Mouse (Mus musculus): ENCODE data around the gene Psmb8.

Psmb8 gene

DNA sequence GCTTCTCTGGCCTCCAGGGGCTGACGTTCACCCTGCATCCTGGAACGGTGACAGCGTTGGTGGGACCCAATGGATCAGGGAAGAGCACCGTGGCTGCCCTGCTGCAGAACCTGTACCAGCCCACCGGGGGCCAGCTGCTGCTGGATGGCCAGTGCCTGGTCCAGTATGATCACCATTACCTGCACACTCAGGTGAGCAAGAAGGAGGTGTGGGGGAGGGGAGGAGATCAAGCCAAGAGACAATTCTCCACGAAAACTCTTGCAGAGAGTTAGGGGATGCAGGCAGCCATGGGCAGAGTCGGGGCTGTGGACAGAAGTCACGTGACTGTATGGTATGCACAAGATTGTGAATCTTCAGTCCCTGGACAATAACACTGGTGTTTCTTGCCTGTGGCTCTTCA, 4.1 kb upstream of the Psmb8 start:
- no peak for DNase-seq (ENCODE audit: low spot score)

DNA sequence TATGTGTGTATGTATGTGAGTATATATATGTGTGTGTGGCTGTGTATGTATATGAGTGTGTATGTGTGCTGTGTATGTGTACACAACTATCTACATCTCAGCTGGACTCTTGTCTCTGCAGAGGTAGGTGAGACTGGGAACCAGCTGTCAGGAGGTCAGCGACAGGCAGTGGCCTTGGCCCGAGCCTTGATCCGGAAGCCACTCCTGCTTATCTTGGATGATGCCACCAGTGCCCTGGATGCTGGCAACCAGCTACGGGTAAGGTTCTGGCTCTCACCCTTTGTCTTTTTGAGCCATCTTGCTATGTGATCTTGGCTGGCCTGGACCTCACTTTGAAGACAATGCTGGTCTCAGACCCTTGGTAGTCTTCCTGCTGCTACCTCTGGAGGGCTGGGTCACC, 2.8 kb upstream of the Psmb8 start:
- no peak for DNase-seq (ENCODE audit: low spot score)

DNA sequence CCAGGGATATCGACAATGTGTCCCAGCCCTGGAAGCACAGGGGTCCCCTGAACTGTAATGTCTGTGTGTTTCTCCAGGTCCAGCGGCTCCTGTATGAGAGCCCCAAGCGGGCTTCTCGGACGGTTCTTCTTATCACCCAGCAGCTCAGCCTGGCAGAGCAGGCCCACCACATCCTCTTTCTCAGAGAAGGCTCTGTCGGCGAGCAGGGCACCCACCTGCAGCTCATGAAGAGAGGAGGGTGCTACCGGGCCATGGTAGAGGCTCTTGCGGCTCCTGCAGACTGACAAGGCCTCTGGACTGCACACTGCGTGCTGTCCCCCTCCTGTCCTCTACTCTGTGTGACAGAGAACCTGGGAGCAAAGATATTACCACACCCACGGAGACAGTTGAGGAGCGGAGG, 1.0 kb upstream of the Psmb8 start:
- no peak for DNase-seq (ENCODE audit: low spot score)

DNA sequence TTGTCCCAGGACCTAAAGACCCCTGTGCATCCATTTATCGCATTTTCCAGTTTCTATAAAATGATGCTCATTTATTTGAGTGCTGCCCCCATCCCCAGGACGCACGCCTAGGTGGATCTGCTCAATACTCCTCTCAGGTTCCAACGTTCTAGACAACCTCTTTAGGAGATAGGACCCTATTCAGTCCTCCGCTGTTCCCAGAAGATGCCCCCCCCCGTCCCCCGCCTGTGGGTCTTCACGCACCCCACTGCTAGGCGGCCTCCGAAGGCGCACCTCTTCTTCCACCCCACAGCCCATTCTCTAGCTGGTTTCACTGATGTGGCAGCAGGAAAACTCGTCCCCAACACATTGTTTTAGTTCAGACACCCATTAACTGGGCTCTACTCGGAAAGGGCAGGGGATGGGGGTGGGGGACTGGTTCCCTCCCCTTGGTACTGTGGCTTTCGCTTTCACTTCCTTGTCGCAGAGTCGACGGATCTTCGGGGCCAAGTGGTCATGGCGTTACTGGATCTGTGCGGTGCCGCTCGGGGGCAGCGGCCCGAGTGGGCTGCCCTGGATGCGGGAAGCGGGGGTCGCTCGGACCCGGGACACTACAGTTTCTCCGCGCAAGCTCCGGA, 491 bp downstream of the Psmb8 start:
- DNase-seq (ENCODE audit: low spot score) = no peak

DNA sequence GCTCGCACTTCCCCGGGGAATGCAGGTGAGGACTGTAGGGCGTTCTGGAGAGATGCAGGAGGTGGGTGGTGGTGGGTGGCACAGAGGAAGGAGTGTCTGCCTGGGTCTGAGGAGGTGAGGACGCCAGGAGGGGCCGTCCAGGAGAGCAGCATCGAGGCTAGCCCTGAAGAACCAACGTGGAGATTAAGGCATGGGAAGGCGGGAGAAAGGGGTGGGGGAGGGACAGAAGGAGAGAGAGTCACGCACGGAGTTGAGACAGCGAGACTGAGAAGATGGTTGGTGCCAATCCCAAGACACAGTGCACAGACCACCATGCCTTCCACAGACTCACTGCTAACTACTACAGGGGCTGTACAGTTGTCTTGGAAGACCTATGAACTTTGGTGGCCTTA, 996 bp downstream of the Psmb8 start:
- DNase-seq (ENCODE audit: low spot score) = no peak

DNA sequence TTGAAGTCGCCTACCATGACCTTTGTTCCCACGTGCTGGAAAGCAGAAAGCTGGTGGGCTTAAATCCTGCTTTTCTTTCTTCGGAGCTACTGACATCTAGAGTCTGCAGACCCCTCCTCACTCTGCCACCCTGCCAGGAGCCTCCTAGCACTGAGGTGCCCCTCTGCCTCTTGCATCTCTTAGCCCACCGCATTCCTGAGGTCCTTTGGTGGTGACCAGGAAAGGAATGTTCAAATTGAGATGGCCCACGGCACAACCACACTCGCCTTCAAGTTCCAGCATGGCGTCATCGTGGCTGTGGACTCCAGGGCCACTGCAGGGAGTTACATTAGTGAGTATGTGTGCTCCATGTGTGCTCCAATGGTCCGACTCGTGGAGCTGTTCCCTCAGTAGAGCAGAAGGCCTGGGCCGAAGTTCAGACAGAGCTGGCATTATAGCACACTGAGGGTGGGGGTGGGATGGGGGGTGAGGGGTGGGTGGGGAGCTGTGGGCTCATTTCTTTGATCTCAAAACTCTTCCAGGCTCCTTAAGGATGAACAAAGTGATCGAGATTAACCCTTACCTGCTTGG, 1.6 kb downstream of the Psmb8 start:
- DNase-seq (ENCODE audit: low spot score) = no peak

DNA sequence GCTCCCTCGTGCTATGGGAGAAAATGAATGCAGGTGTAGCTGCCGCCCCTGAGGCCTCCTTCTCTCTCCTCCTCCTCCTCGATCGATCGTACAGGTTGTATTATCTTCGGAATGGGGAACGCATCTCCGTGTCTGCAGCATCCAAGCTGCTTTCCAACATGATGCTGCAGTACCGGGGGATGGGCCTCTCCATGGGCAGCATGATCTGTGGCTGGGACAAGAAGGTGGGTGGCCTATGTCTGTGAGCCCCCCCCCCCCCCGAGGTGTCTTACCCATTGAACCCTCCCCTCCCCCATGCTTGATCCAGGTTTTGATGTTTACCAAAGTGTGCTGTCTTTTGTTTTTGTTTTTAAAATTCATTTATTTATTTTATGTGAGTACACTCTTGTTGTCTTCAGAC, 2.5 kb downstream of the Psmb8 start:
- DNase-seq (ENCODE audit: low spot score) = no peak

DNA sequence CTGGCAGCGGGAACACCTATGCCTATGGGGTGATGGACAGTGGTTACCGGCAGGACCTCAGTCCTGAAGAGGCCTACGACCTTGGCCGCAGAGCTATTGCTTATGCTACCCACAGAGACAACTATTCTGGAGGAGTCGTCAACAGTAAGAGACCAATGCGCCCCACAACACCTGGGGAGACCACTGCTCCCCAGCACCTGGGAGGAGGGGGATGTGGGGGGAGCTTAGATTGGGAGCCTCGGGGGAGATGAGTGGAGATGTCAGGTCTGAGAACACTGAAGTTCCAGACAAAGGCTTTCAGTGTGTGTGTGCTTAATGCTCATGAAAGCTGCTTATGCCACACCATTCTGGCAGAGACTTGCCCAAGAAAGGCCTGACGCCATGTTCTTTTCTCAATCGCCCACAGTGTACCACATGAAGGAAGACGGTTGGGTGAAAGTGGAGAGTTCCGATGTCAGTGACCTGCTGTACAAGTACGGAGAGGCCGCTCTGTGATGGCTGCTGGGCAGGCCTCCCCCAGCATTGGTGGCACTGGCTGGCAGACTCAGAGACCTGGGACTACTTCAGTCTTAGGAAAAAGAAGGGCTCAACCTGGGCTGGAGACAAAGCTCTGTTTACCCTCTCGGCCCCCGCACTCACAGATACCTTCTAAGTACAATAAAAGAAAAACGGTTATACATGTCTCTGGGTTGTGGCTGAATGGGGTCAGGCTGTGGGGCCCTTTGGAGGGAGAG, 3.4 kb downstream of the Psmb8 start:
- DNase-seq (ENCODE audit: low spot score) = no peak

DNA sequence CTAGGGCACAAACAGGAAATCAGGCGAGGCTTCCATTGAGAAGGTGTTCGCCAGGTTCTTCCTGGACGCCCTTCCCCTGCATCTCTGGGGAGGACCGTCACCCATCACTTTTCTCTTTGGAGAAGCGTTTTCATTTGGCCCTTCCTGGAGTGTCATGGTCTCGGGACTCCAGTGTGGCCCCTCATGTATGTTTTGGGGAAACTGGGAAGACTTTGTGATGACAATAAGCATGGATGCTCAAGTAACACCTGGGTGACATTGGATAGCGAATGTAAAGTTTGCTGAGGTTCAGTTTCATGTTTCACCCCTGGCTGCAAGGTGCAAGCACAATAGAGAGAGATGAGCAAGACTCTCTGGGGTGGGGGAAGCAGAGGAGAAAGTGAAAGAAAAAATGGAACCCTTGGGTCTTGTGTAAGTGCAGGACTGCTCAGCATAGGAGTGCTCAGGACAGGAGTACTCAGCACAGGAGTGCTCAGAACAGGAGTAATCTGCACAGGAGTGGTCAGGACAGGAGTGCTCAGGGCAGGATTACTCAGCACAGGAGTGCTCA, 4.1 kb downstream of the Psmb8 start:
- no peak for DNase-seq (ENCODE audit: low spot score)

DNA sequence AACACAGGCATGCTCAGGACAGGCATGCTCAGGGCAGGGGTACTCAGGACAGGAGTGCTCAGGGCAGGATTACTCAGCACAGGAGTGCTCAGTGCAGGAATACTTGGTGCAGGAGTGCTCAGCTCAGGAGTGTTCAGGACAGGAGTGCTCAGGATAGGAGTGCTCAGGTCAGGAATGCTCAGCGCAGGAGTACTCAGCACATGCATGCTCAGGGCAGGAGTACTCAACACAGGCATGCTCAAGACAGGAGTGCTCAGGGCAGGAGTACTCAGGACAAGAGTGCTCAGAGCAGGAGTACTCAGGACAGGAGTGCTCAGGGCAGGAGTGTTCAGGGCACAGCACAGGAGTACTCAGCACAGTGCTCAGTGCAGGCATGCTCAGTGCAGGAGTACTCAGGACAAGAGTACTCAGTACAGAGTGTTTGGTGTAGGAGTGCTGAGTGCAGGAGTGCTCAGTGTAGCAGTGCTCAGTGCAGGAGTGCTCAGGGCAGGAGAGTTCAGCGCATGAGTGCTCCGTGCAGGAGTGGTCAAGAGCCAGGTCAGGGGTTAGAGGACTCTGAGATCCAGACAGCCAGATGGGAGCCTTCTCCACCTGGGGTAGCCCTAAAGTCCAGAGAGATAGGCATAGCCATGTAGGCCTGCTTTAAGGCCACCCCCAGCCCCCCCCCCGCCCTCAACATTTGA, 5.4 kb downstream of the Psmb8 start:
- DNase-seq (ENCODE audit: low spot score) = no peak

DNA sequence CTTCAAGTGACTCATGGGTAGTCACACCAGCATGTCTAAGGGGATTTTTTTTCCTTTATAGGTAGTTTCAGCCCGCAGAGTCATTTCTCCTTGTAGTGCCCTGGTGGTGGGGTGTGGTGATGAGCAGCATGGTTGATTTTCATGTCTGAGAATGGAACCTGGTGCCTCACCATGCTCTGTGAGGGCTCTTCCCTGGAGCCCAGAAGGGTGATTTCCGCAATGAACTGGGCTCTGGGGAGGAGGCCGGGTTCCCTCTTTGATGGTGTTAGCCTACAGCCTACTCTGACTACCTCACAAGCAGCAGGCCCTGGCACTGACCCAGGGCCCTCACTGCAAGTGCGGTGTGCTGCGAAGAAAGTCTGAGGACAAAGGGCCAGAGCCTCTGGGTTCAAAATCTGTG, 5.9 kb downstream of the Psmb8 start, which contains the start of gene Tap2:
Gene Tap2 (plus strand): TSS at position 84 of the 400 bp plus-strand sequence.
- no peak for DNase-seq (ENCODE audit: low spot score)

DNA sequence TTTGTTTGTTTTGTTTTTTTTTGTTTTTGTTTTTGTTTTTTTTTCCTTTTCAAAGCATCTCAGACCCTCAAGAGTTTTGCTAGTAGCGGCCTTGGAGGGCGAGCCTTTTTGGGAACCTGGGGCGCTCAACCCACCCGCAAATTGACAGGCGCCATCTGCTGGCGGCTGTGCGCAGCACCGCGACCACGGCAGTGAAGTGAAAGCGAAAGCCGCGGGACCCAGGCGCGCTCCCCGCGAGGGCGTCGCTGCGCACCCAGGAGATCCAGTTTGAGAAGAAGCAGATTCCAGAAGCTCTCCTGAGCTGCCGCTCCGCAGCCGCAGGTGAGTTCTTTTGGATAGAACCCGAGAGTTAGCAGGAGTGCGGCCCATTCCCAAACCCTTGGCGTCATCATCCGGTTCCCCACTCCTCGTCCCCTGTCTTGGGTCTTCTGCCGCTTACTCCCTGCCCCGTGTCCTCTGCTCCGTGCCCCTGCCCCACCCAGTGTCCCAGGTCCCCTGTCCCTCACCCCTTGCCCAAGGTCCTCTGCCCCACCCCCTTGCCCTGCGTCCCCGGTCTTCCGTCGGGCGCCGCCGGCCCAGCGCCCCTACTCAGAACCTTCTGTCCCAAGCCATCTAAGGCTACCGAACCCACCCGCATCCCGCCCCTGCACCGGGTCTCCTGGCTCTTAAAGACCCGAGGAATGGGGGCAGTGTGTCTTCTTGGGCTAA, 6.9 kb downstream of the Psmb8 start:
- peak; percentile 68 for DNase-seq (ENCODE audit: low spot score)

DNA sequence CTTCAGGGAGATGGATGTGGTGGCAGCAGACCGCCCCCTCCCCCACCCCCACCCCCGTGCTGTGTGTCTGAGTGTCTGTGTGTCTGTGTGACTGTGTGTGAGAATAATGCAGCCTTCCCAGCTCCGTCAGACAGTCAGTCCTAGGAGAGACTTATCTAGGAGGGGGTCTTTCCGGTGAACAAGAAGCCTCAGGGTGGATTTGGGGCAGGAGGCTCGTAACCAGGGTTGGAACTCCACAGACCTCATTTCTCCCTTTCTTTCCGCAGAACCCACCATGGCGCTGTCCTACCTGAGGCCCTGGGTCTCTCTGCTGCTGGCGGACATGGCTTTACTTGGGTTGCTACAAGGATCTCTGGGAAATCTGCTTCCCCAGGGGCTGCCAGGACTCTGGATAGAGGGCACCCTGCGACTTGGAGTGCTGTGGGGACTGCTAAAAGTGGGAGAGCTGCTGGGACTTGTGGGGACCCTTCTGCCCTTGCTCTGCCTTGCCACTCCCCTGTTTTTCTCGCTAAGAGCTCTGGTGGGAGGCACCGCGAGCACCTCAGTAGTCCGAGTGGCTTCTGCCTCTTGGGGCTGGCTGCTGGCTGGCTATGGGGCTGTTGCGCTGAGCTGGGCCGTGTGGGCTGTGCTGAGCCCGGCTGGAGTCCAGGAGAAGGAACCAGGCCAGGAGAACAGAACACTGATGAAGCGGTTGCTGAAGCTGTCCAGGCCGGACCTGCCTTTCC, 7.7 kb downstream of the Psmb8 start:
- no peak for DNase-seq (ENCODE audit: low spot score)

DNA sequence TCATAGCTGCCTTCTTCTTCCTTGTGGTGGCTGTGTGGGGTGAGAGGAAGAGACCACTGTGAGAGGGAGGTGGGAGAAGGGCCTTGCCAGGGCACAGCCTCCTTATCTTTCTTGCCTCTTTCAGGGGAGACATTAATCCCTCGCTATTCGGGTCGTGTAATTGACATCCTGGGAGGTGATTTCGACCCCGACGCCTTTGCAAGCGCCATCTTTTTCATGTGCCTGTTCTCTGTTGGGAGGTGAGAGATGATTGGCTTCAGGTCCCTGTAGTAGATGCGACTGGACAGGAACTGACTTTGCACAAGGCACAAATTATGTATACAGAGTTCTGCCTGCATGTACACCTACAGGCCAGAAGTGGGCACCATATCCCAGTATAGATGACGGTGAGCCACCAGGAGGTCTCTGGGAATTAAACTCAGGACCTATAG, 8.2 kb downstream of the Psmb8 start:
- DNase-seq (ENCODE audit: low spot score) = no peak

DNA sequence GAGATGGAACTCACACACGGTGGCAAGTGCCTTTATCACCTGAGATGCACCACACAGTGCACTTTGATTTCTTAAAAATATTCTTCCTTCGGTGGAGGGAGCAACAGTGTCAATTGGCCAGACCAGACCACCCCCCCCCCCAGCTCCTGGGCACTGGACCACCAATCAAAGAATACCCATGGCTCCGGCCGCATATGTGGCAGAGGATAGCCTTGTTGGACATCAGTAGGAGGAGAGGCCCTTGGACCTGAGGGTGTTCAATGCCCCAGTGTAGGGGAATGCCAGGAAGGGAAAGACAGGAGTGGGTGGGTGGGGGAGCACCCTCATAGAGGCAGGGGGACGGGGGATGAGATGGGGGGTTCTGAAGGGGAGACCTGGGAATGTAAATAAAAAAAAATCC, 9.2 kb downstream of the Psmb8 start:
- DNase-seq (ENCODE audit: low spot score) = no peak

DNA sequence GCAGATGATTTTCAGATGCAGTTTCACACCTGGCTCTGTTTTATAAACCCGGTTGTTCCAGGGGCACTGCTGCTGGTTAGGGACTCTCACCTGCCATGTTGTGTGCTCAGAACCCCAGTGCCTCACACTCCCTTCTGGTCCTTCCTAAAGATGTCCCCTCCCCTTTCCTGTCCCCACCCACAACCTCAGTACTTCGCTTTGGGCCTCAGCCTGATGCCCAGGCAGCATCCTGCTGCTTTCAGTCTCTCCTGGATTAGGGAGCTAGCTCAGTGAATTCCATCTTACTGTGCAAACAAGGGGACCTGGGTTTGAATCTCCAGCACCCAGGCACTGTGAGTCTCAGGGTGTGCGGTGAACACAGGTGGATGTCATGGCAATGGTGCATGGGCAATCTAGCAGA, 9.9 kb downstream of the Psmb8 start:
- DNase-seq (ENCODE audit: low spot score) = no peak

DNA sequence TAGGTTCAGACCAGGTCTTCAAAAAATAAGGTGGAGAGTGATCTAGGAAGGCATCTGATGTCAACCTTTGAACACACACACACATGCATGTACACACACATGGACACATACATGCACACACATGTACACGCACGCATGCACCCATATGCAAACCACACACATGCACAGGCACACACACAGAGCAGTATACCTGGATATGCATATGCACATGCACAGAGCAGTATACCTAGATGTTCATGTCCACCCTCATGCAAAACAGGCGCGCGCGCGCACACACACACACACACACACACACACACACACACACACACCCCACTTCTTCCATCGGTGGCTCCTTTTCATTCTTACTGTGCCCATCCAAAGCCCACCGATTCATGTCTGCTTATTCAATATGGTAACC, 10.3 kb downstream of the Psmb8 start:
- DNase-seq (ENCODE audit: low spot score) = no peak

DNA sequence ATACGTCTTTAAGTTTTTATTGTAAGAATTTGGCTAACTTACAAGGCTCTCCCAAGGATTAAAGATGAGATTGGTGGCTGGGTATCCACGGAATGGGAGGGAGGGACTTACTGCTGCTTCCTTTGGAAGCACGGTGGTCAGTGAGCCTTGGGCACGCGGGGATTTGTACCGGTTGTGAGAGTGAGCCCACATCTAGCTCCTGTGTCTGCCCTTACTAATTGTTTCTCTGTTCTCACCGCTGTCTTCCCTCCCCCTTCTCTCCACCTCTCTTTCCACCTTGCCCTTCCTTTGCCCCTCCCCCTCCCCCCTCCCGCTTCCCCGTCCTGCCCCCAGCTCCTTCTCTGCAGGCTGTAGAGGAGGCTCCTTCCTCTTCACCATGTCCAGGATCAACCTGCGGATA, 10.9 kb downstream of the Psmb8 start:
- no peak for DNase-seq (ENCODE audit: low spot score)

DNA sequence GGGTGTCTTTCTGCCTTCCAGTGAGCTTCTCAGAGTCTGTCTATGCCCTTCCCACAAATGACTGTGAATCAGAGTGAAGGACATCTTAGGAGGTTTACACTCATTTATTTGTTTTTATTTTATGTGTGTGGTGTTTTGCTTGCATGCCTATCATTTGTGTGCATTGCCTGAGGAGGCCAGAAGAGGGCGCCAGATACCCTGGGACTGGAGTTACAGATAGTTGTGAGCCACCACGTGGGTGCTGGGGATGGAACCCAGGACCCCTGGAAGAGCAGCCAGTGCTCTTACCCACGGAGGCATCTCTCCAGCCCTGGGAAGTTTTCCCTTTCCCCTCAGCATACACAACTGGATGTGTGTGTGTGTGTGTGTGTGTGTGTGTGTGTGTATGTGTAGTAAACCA, 12.2 kb downstream of the Psmb8 start:
- no peak for DNase-seq (ENCODE audit: low spot score)

DNA sequence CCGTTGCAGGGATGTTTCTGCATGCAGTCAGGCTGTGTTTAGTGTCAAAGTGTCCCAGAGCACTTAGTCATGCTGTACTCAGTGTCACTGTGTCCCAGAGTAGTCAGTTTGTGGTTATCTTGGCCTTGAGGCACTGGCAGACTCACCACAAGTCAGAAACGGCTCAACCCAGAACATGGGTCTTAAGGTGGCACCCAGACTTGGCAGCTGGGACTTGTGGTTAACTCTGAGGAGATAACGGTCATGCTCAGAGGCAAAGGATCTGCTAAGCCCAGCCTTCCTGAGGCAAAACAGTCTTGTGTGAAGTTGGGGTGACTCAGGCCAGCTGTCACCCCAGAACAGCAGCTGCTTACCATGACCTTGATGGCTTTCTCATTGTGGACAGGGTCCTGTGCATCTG, 13.1 kb downstream of the Psmb8 start:
- no peak for DNase-seq (ENCODE audit: low spot score)

DNA sequence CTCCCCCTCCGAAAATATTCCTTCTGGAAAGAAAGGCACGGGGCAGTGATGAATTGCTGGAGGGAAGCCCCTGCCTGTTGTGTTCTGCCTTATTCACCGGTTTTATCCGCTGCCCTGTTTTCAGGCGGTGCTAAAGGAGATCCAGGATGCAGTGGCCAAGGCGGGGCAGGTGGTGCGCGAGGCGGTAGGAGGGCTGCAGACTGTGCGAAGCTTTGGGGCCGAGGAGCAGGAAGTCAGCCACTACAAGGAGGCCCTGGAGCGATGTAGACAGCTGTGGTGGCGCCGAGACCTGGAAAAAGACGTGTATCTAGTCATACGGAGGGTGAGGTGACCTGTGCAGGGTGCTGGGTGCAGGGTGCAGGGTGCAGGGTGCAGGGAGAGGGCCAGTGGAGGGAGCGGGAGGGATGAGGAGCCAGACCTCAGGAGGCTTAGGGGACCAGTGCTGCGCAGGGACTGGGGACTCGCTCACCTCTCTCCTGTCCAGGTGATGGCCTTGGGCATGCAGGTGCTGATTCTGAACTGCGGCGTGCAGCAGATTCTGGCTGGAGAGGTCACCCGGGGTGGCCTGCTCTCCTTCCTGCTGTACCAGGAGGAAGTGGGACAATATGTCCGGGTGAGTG, 14.3 kb downstream of the Psmb8 start:
- no peak for DNase-seq (ENCODE audit: low spot score)

Measured in layer of hippocampus, adult 9-10 months (tissue).